Mouse (Mus musculus) fibroblast of lung, adult 2 months (primary cell): ENCODE measurements around the gene Kir3dl2.
"Not testable (repeated sequence)": the region's sequence is repeated elsewhere in the genome, so short reads cannot be mapped to it uniquely, and the experiment has no call there.

Experiments used
- DNase-seq: peaks from one replicate; pipeline ENCODE4 v3.0.0-alpha.2; 2011; ENCODE audit warnings: low read depth

Kir3dl2 gene

GRCm38 (mm10) chrX:136543956-136544355 lies at the start of gene Kir3dl2:
Gene Kir3dl2 (minus strand): TSS chrX:136544056.
- DNase-seq: not testable (repeated sequence)

GRCm38 (mm10) chrX:136590897-136591257 lies 47.0 kb upstream of the Kir3dl2 start:
- no peak for DNase-seq

- no peak for DNase-seq
These were observed 46.5 kb upstream of the Kir3dl2 start, which contains the start of gene Tceal3 for GRCm38 (mm10) chrX:136590199-136590896. Gene Tceal3 (plus strand): TSS chrX:136590842.

- DNase-seq: no peak
These were observed 40.8 kb upstream of the Kir3dl2 start for GRCm38 (mm10) chrX:136584617-136585016.

GRCm38 (mm10) chrX:136569094-136569493 lies 25.2 kb upstream of the Kir3dl2 start:
- not testable (repeated sequence) for DNase-seq

- DNase-seq: not testable (repeated sequence)
These were observed 26.2 kb downstream of the Kir3dl2 start, which contains the start of gene Kir3dl1 for GRCm38 (mm10) chrX:136517699-136518098. Gene Kir3dl1 (plus strand): TSS chrX:136517999.
